Mouse (Mus musculus) small intestine, adult 10 weeks (tissue): ENCODE data around the gene Ang2. TPM values are rescaled to one million over a fixed set of nuclear protein-coding genes. Genes with fewer than 3 reads are reported as not detected.

ENCODE experiments used
- polyA plus RNA-seq: library from polyadenylated mRNA; stranded (reverse); fragments of 350-450 nt; fragmentation: Illumina TruSeq; extraction: RNeasy Lipid Tissue Mini Kit (QIAGEN cat#74804); gene quantifications from one replicate; pipeline ENCODE4 v1.2.3, GENCODE M21; 2014; ENCODE audit warnings: low replicate concordance

The Ang2 gene
- not detected for polyA plus RNA-seq

GRCm38 (mm10) chr14:51199098-51200023 lies at the start of gene Ang2:
Ang2 (minus strand) TSS chr14:51199148.

GRCm38 (mm10) chr14:51203115-51203514 lies 4.2 kb upstream of the Ang2 start, which contains the start of gene Ear14:
Ear14 (plus strand) TSS chr14:51203391.

GRCm38 (mm10) chr14:51161976-51162375 lies 37.0 kb downstream of the Ang2 start, which contains the start of gene Rnase2b:
Rnase2b (plus strand) TSS chr14:51162260.

GRCm38 (mm10) chr14:51146685-51147084 lies 52.3 kb downstream of the Ang2 start, which contains the start of gene Rnase1:
Rnase1 (minus strand) TSS chr14:51146785.

Other genes with a start within 250 kb of the Ang2 start
- 51.2 TPM for gene Pnp2, start 243.2 kb downstream of the Ang2 start, polyA plus RNA-seq
- gene Rnase10, start 191.4 kb downstream of the Ang2 start, polyA plus RNA-seq = not detected
- gene Rnase9, start 157.3 kb downstream of the Ang2 start, polyA plus RNA-seq = not detected
- not detected for gene Rnase11, start 149.0 kb downstream of the Ang2 start, polyA plus RNA-seq
- gene Rnase12, start 141.5 kb downstream of the Ang2 start, polyA plus RNA-seq = not detected
- not detected for gene Olfr750, start 124.7 kb downstream of the Ang2 start, polyA plus RNA-seq
- 270 TPM for gene Rnase4, start 108.1 kb downstream of the Ang2 start, polyA plus RNA-seq
- 15.4 TPM for gene Ang, start 108.0 kb downstream of the Ang2 start, polyA plus RNA-seq
- gene Eddm3b, start 84.7 kb downstream of the Ang2 start, polyA plus RNA-seq = not detected
- 16.6 TPM for gene Rnase6, start 75.2 kb downstream of the Ang2 start, polyA plus RNA-seq
- 1,041 TPM for gene Rnase1, start 52.4 kb downstream of the Ang2 start, polyA plus RNA-seq
- not detected for gene Rnase2b, start 36.9 kb downstream of the Ang2 start, polyA plus RNA-seq
- gene Ear14, start 4.2 kb upstream of the Ang2 start, polyA plus RNA-seq = not detected
- gene Rnase2a, start 57.0 kb upstream of the Ang2 start, polyA plus RNA-seq = not detected
- gene Gm7247, start 162.6 kb upstream of the Ang2 start, polyA plus RNA-seq = not detected
- not detected for gene Vmn2r88, start 211.7 kb upstream of the Ang2 start, polyA plus RNA-seq